Mouse (Mus musculus): Measurements from ENCODE around the gene Cfap300. TPM values are rescaled to one million over a fixed set of nuclear protein-coding genes. Genes with fewer than 3 reads are reported as not detected.

Gene Cfap300
- polyA plus RNA-seq, 1 experiment: 0.84 TPM

DNA sequence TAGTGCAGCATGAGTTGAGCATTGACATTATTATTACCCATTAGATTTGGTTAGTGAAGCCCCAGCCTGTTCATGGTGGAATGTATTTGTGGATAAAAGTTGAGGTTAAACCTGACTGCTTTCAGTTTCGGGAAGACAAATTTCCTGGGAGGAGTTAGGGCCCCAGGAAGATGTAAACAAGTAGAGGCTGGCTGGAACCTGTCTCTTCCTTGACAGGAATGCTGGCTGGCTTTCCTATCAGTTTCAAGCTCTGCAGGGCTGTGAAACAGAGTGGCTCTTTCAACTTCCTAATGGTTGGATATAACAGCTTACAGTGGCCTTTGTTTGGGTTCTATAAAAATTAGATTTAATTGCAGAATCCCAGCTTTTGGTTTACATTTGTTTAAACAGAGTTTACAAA, 12.2 kb upstream of the Cfap300 start:
- no peak overlapping the region for H3ac ChIP-seq (ENCODE audit: control insufficient read depth, insufficient read length)
- no peaks in the 10 kb centered on the region for H3K36me3 ChIP-seq (ENCODE audit: control insufficient read depth, insufficient read depth)
- no peaks in the 10 kb centered on the region for H3K27me3 ChIP-seq (ENCODE audit: control insufficient read depth, insufficient read depth, insufficient read length)
- no peak overlapping the region for H3K4me3 ChIP-seq
- H3K79me2 ChIP-seq (ENCODE audit: control insufficient read depth, insufficient read depth): no peaks in the 10 kb centered on the region
- H3K4me2 ChIP-seq (ENCODE audit: low read depth): no peak overlapping the region
- no peak for TF ChIP-seq POLR2A (IDR thresholded peaks at IDR 0.05; ENCODE audit: insufficient read length, low read depth)
- no peak for TF ChIP-seq MYOD1 (IDR thresholded peaks at IDR 0.05; ENCODE audit: control insufficient read depth in 1 of 3, insufficient read length in 2 of 3, low read depth in 2 of 3)
- TF ChIP-seq TCF12 (IDR thresholded peaks at IDR 0.05; ENCODE audit: insufficient read depth, poor library complexity, severe bottlenecking): no peak

- H3K4me2 ChIP-seq (ENCODE audit: low read depth): peak overlapping the region; percentile 69
- H3ac ChIP-seq (ENCODE audit: control insufficient read depth, insufficient read length): peak overlapping the region; percentile 51
- no peaks in the 10 kb centered on the region for H3K79me2 ChIP-seq (ENCODE audit: control insufficient read depth, insufficient read depth)
- TF ChIP-seq TCF3 (IDR thresholded peaks at IDR 0.05; ENCODE audit: insufficient read length, low read depth): no peak
- no peak for TF ChIP-seq E2F4 (IDR thresholded peaks at IDR 0.05; ENCODE audit: insufficient read depth)
- TF ChIP-seq CEBPB (IDR thresholded peaks at IDR 0.05; ENCODE audit: insufficient read depth, poor library complexity, severe bottlenecking): no peak
- no peak for TF ChIP-seq MYOG (IDR thresholded peaks at IDR 0.05; ENCODE audit: control insufficient read depth in 1 of 3, insufficient read depth in 1 of 3, insufficient read length in 2 of 3, low read depth in 2 of 3)
- no peak for TF ChIP-seq SRF (IDR thresholded peaks at IDR 0.05; ENCODE audit: control insufficient read depth, insufficient read length, low read depth)
- no peak for TF ChIP-seq POLR2A (IDR thresholded peaks at IDR 0.05; ENCODE audit: insufficient read length, low read depth)
- no peak for TF ChIP-seq MAX (IDR thresholded peaks at IDR 0.05; ENCODE audit: low read depth)
- TF ChIP-seq POLR2AphosphoS2 (IDR thresholded peaks at IDR 0.05; ENCODE audit: insufficient read length, low read depth): no peak
- TF ChIP-seq USF1 (IDR thresholded peaks at IDR 0.05; ENCODE audit: low read depth): no peak
- no peak for TF ChIP-seq MYOD1 (IDR thresholded peaks at IDR 0.05; ENCODE audit: control insufficient read depth in 1 of 3, insufficient read length in 2 of 3, low read depth in 2 of 3)
- TF ChIP-seq REST (IDR thresholded peaks at IDR 0.05; ENCODE audit: insufficient read depth, insufficient read length): no peak
- no peak for TF ChIP-seq TCF12 (IDR thresholded peaks at IDR 0.05; ENCODE audit: insufficient read depth, poor library complexity, severe bottlenecking)
- H3K36me3 ChIP-seq (ENCODE audit: control insufficient read depth, insufficient read depth): no peaks in the 10 kb centered on the region
- H3K27me3 ChIP-seq (ENCODE audit: control insufficient read depth, insufficient read depth, insufficient read length): no peaks in the 10 kb centered on the region
- peak overlapping the region; percentile 25 for H3K4me3 ChIP-seq
These were observed 393 bp upstream of the Cfap300 start for GRCm38 (mm10) chr9:8043044-8043387.

DNA sequence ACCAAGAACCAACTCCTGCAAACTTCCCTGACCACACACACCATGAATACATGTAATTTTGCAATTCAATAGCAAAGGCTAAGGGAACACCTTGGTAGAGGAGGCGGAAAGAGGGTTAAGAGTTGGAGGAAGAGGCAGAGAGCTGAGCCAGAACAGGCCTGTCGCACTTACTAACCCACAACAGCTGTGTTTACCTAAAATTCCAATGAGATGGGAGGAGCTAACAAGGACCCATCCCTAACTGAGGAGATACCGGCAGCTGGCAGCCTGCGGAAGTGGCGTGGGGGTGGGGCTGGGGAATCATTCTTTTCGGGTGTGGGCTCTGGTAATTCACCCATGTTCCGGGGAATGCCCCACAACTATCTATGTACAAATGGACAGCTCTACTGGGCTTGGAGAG, 7.1 kb downstream of the Cfap300 start:
- Histone ChIP-seq H3K27me3 (ENCODE audit: control insufficient read depth, insufficient read depth, insufficient read length) (no peaks in the 10 kb centered on the region), H3ac (ENCODE audit: control insufficient read depth, insufficient read length) (no peak overlapping the region), H3K36me3 (ENCODE audit: control insufficient read depth, insufficient read depth) (no peaks in the 10 kb centered on the region), H3K79me2 (ENCODE audit: control insufficient read depth, insufficient read depth) (no peaks in the 10 kb centered on the region), H3K4me3 (no peak overlapping the region), H3K4me2 (ENCODE audit: low read depth) (peak overlapping the region; percentile 2)
- peak; percentile 2 to 75 (median 7) for TF ChIP-seq MYOG (IDR thresholded peaks at IDR 0.05; ENCODE audit: control insufficient read depth in 1 of 3, insufficient read depth in 1 of 3, insufficient read length in 2 of 3, low read depth in 2 of 3)
- no peak for TF ChIP-seq POLR2A (IDR thresholded peaks at IDR 0.05; ENCODE audit: insufficient read length, low read depth)
- TF ChIP-seq MYOD1 (IDR thresholded peaks at IDR 0.05; ENCODE audit: control insufficient read depth in 1 of 3, insufficient read length in 2 of 3, low read depth in 2 of 3): peak in 2 of 3 experiments; percentile 61 to 72
- TF ChIP-seq SRF (IDR thresholded peaks at IDR 0.05; ENCODE audit: control insufficient read depth, insufficient read length, low read depth): no peak
- peak; percentile 19 for TF ChIP-seq TCF12 (IDR thresholded peaks at IDR 0.05; ENCODE audit: insufficient read depth, poor library complexity, severe bottlenecking)
- TF ChIP-seq POLR2AphosphoS2 (IDR thresholded peaks at IDR 0.05; ENCODE audit: insufficient read length, low read depth): no peak

- no peaks in the 10 kb centered on the region for H3K79me2 ChIP-seq (ENCODE audit: control insufficient read depth, insufficient read depth)
- no peaks in the 10 kb centered on the region for H3K27me3 ChIP-seq (ENCODE audit: control insufficient read depth, insufficient read depth, insufficient read length)
- no peak for TF ChIP-seq CEBPB (IDR thresholded peaks at IDR 0.05; ENCODE audit: insufficient read depth, poor library complexity, severe bottlenecking)
- no peak for TF ChIP-seq MYOD1 (IDR thresholded peaks at IDR 0.05; ENCODE audit: control insufficient read depth in 1 of 3, insufficient read length in 2 of 3, low read depth in 2 of 3)
- no peak for TF ChIP-seq SRF (IDR thresholded peaks at IDR 0.05; ENCODE audit: control insufficient read depth, insufficient read length, low read depth)
- no peak overlapping the region for H3ac ChIP-seq (ENCODE audit: control insufficient read depth, insufficient read length)
- H3K36me3 ChIP-seq (ENCODE audit: control insufficient read depth, insufficient read depth): no peaks in the 10 kb centered on the region
- H3K4me2 ChIP-seq (ENCODE audit: low read depth): peak overlapping the region; percentile 2
- no peak overlapping the region for H3K4me3 ChIP-seq
These were observed 7.5 kb downstream of the Cfap300 start for GRCm38 (mm10) chr9:8035091-8035490.

DNA sequence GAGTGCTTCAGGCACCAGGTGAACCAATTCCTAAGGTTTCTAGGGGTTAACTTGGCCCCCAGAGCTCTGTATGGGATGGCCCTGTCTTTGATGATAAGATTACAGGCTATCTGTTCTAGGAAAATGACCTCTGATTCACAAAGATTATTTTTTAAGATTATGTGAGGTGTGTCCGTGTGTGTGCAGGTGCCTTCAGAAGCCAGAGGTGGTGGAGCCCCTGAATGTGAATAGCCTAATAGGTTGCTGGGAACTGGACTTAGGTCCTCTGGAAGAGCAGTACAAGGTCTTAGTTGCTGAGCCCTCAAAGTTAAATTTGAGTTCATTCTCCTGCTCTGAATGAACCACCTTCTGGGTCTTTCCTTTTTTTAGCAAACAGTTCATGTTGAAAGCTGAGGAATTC, 8.5 kb downstream of the Cfap300 start:
- no peaks in the 10 kb centered on the region for H3K36me3 ChIP-seq (ENCODE audit: control insufficient read depth, insufficient read depth)
- no peak for TF ChIP-seq CEBPB (IDR thresholded peaks at IDR 0.05; ENCODE audit: insufficient read depth, poor library complexity, severe bottlenecking)

GRCm38 (mm10) chr9:8032847-8033246, 9.8 kb downstream of the Cfap300 start:
- H3K4me2 ChIP-seq (ENCODE audit: low read depth): no peak overlapping the region
- H3K79me2 ChIP-seq (ENCODE audit: control insufficient read depth, insufficient read depth): no peaks in the 10 kb centered on the region
- H3K36me3 ChIP-seq (ENCODE audit: control insufficient read depth, insufficient read depth): no peaks in the 10 kb centered on the region
- H3K27me3 ChIP-seq (ENCODE audit: control insufficient read depth, insufficient read depth, insufficient read length): no peaks in the 10 kb centered on the region
- no peak overlapping the region for H3ac ChIP-seq (ENCODE audit: control insufficient read depth, insufficient read length)
- TF ChIP-seq SRF (IDR thresholded peaks at IDR 0.05; ENCODE audit: control insufficient read depth, insufficient read length, low read depth) (no peak), POLR2AphosphoS2 (IDR thresholded peaks at IDR 0.05; ENCODE audit: insufficient read length, low read depth) (no peak), MYOG (IDR thresholded peaks at IDR 0.05; ENCODE audit: control insufficient read depth in 1 of 3, insufficient read depth in 1 of 3, insufficient read length in 2 of 3, low read depth in 2 of 3) (no peak), E2F4 (IDR thresholded peaks at IDR 0.05; ENCODE audit: insufficient read depth) (no peak), MAX (IDR thresholded peaks at IDR 0.05; ENCODE audit: low read depth) (no peak), TCF3 (IDR thresholded peaks at IDR 0.05; ENCODE audit: insufficient read length, low read depth) (no peak), CEBPB (IDR thresholded peaks at IDR 0.05; ENCODE audit: insufficient read depth, poor library complexity, severe bottlenecking) (no peak), TCF12 (IDR thresholded peaks at IDR 0.05; ENCODE audit: insufficient read depth, poor library complexity, severe bottlenecking) (no peak), USF1 (IDR thresholded peaks at IDR 0.05; ENCODE audit: low read depth) (no peak), POLR2A (IDR thresholded peaks at IDR 0.05; ENCODE audit: insufficient read length, low read depth) (no peak), MYOD1 (IDR thresholded peaks at IDR 0.05; ENCODE audit: control insufficient read depth in 1 of 3, insufficient read length in 2 of 3, low read depth in 2 of 3) (no peak), REST (IDR thresholded peaks at IDR 0.05; ENCODE audit: insufficient read depth, insufficient read length) (no peak)
- H3K4me3 ChIP-seq: no peak overlapping the region

More for the DNA sequence above, 8.5 kb downstream of the Cfap300 start:
- no peaks in the 10 kb centered on the region for H3K79me2 ChIP-seq (ENCODE audit: control insufficient read depth, insufficient read depth)
- H3K4me3 ChIP-seq: no peak overlapping the region
- no peak overlapping the region for H3K4me2 ChIP-seq (ENCODE audit: low read depth)
- no peak overlapping the region for H3ac ChIP-seq (ENCODE audit: control insufficient read depth, insufficient read length)
- H3K27me3 ChIP-seq (ENCODE audit: control insufficient read depth, insufficient read depth, insufficient read length): no peaks in the 10 kb centered on the region

Data from myocyte (in vitro differentiated cells).